Mouse (Mus musculus): ENCODE measurements around the gene Fam213a. TPM values are rescaled to one million over a fixed set of nuclear protein-coding genes. Genes with fewer than 3 reads are reported as not detected.
"Not testable (repeated sequence)": the region's sequence is repeated elsewhere in the genome, so short reads cannot be mapped to it uniquely, and the experiment has no call there.

Fam213a gene
- polyA plus RNA-seq (2016; fragmentation: Nextera tagmentation; extraction: Ambion mirVana), result 46.7 and 52.6 TPM in 2 replicates

GRCm38 (mm10) chr14:41013630-41014613, at the start of gene Fam213a:
TSS of gene Fam213a (minus strand) at chr14:41013788.
- H3K27ac ChIP-seq (replicated peaks), result peak within 1 kb of the TSS; percentile 70

GRCm38 (mm10) chr14:41053190-41053589, 39.6 kb upstream of the Fam213a start:
- not testable (repeated sequence) for H3K27me3 ChIP-seq; H3K9ac ChIP-seq (replicated peaks); H3K4me2 ChIP-seq (replicated peaks); ATAC-seq (ENCODE audit: low FRiP score, low read depth); H3K4me3 ChIP-seq; H3K4me1 ChIP-seq; H3K36me3 ChIP-seq; H3K27ac ChIP-seq (replicated peaks); H3K9me3 ChIP-seq
- WGBS, result 73% methylated on average over 3 of the region's 4 CpGs

More at GRCm38 (mm10) chr14:41013630-41014613, at the start of gene Fam213a:
- no peaks in the 10 kb centered on the region for H3K27me3 ChIP-seq
- no peaks in the 10 kb centered on the region for H3K9me3 ChIP-seq
- H3K4me1 ChIP-seq, result peaks cover 8% of the 10 kb centered on the region; the same call in 1 of the 2 replicates
- H3K4me2 ChIP-seq (replicated peaks), result peak within 1 kb of the TSS; percentile 71
- ATAC-seq (ENCODE audit: low FRiP score, low read depth), result peak; percentile 99
- H3K36me3 ChIP-seq, result no peaks in the 10 kb centered on the region
- H3K9ac ChIP-seq (replicated peaks), result peak within 1 kb of the TSS; percentile 65
- WGBS, result 3% methylated on average over 32 of the region's 32 CpGs
- H3K4me3 ChIP-seq, result peak within 1 kb of the TSS; percentile 63

- H3K27me3 ChIP-seq, result no peaks in the 10 kb centered on the region
- no peak overlapping the region for H3K4me3 ChIP-seq
- no peak overlapping the region for H3K9ac ChIP-seq (replicated peaks)
- 81% methylated on average over 5 of the region's 5 CpGs for WGBS
- H3K27ac ChIP-seq (replicated peaks), result no peak overlapping the region
- no peak overlapping the region for H3K4me2 ChIP-seq (replicated peaks)
- H3K4me1 ChIP-seq, result no peaks in the 10 kb centered on the region
- no peaks in the 10 kb centered on the region for H3K36me3 ChIP-seq
- H3K9me3 ChIP-seq, result 0 out of 2 replicates have a peak, but pooled peaks cover 4% of the 10 kb centered on the region
- ATAC-seq (ENCODE audit: low FRiP score, low read depth), result no peak
These were observed 38.9 kb upstream of the Fam213a start for GRCm38 (mm10) chr14:41052481-41052880.

- no peak for ATAC-seq (ENCODE audit: low FRiP score, low read depth)
- Histone ChIP-seq H3K36me3 (no peaks in the 10 kb centered on the region), H3K9me3 (0 out of 2 replicates have a peak, but pooled peaks cover 4% of the 10 kb centered on the region), H3K4me3 (no peak overlapping the region), H3K9ac (replicated peaks) (no peak overlapping the region), H3K27ac (replicated peaks) (no peak overlapping the region), H3K4me2 (replicated peaks) (no peak overlapping the region), H3K27me3 (no peaks in the 10 kb centered on the region), H3K4me1 (no peaks in the 10 kb centered on the region)
- 79% methylated on average over 6 of the region's 6 CpGs for WGBS
These were observed 36.9 kb upstream of the Fam213a start for GRCm38 (mm10) chr14:41050471-41050870.

- no peak overlapping the region for H3K4me2 ChIP-seq (replicated peaks)
- ATAC-seq (ENCODE audit: low FRiP score, low read depth), result no peak
- no peaks in the 10 kb centered on the region for H3K36me3 ChIP-seq
- no peak overlapping the region for H3K27ac ChIP-seq (replicated peaks)
- no peaks in the 10 kb centered on the region for H3K9me3 ChIP-seq
- no peaks in the 10 kb centered on the region for H3K27me3 ChIP-seq
- no peaks in the 10 kb centered on the region for H3K4me1 ChIP-seq
- H3K9ac ChIP-seq (replicated peaks), result no peak overlapping the region
- 69% methylated on average over 2 of the region's 2 CpGs for WGBS
- no peak overlapping the region for H3K4me3 ChIP-seq
These were observed 33.8 kb upstream of the Fam213a start for GRCm38 (mm10) chr14:41047402-41047801.

- WGBS, result 34% methylated on average over 6 of the region's 6 CpGs
- Histone ChIP-seq H3K4me2 (replicated peaks) (no peak overlapping the region), H3K4me3 (no peak overlapping the region), H3K9me3 (no peaks in the 10 kb centered on the region), H3K9ac (replicated peaks) (no peak overlapping the region), H3K4me1 (no peaks in the 10 kb centered on the region), H3K36me3 (no peaks in the 10 kb centered on the region), H3K27me3 (no peaks in the 10 kb centered on the region), H3K27ac (replicated peaks) (no peak overlapping the region)
- ATAC-seq (ENCODE audit: low FRiP score, low read depth), result peak; percentile 55
These were observed 21.7 kb upstream of the Fam213a start for GRCm38 (mm10) chr14:41035146-41035798.

- Histone ChIP-seq H3K36me3 (no peaks in the 10 kb centered on the region), H3K27me3 (no peaks in the 10 kb centered on the region), H3K4me1 (no peaks in the 10 kb centered on the region), H3K4me3 (no peak overlapping the region), H3K9me3 (no peaks in the 10 kb centered on the region), H3K27ac (replicated peaks) (no peak overlapping the region), H3K4me2 (replicated peaks) (no peak overlapping the region), H3K9ac (replicated peaks) (0 out of 2 replicates have a peak overlapping the region, but pooled peaks have one; percentile 6)
- 60% methylated on average over 13 of the region's 13 CpGs for WGBS
- peak; percentile 44; the same call in 1 of the 2 replicates for ATAC-seq (ENCODE audit: low FRiP score, low read depth)
These were observed 19.8 kb upstream of the Fam213a start for GRCm38 (mm10) chr14:41033135-41034110.

GRCm38 (mm10) chr14:41030989-41031513, 17.5 kb upstream of the Fam213a start:
- Histone ChIP-seq H3K4me2 (replicated peaks) (no peak overlapping the region), H3K9ac (replicated peaks) (no peak overlapping the region), H3K9me3 (no peaks in the 10 kb centered on the region), H3K4me1 (no peaks in the 10 kb centered on the region), H3K27ac (replicated peaks) (no peak overlapping the region), H3K36me3 (no peaks in the 10 kb centered on the region), H3K27me3 (no peaks in the 10 kb centered on the region), H3K4me3 (no peak overlapping the region)
- no peak for ATAC-seq (ENCODE audit: low FRiP score, low read depth)
- 92% methylated on average over 6 of the region's 6 CpGs for WGBS

GRCm38 (mm10) chr14:41029303-41029702, 15.7 kb upstream of the Fam213a start:
- H3K4me1 ChIP-seq, result no peaks in the 10 kb centered on the region
- no peak overlapping the region for H3K4me2 ChIP-seq (replicated peaks)
- H3K9me3 ChIP-seq, result no peaks in the 10 kb centered on the region
- WGBS, result 74% methylated on average over 4 of the region's 4 CpGs
- no peak overlapping the region for H3K27ac ChIP-seq (replicated peaks)
- ATAC-seq (ENCODE audit: low FRiP score, low read depth), result no peak
- no peak overlapping the region for H3K9ac ChIP-seq (replicated peaks)
- H3K36me3 ChIP-seq, result no peaks in the 10 kb centered on the region
- no peaks in the 10 kb centered on the region for H3K27me3 ChIP-seq
- H3K4me3 ChIP-seq, result no peak overlapping the region

GRCm38 (mm10) chr14:41025594-41026284, 12.2 kb upstream of the Fam213a start:
- H3K36me3 ChIP-seq, result no peaks in the 10 kb centered on the region
- no peaks in the 10 kb centered on the region for H3K4me1 ChIP-seq
- no peak overlapping the region for H3K4me3 ChIP-seq
- H3K9ac ChIP-seq (replicated peaks), result no peak overlapping the region
- no peak for ATAC-seq (ENCODE audit: low FRiP score, low read depth)
- H3K4me2 ChIP-seq (replicated peaks), result no peak overlapping the region
- WGBS, result 84% methylated on average over 7 of the region's 7 CpGs
- H3K9me3 ChIP-seq, result no peaks in the 10 kb centered on the region
- no peak overlapping the region for H3K27ac ChIP-seq (replicated peaks)
- H3K27me3 ChIP-seq, result no peaks in the 10 kb centered on the region

GRCm38 (mm10) chr14:41025087-41025486, 11.5 kb upstream of the Fam213a start:
- no peaks in the 10 kb centered on the region for H3K36me3 ChIP-seq
- H3K9ac ChIP-seq (replicated peaks), result no peak overlapping the region
- no peak overlapping the region for H3K27ac ChIP-seq (replicated peaks)
- H3K27me3 ChIP-seq, result no peaks in the 10 kb centered on the region
- H3K9me3 ChIP-seq, result no peaks in the 10 kb centered on the region
- H3K4me2 ChIP-seq (replicated peaks), result no peak overlapping the region
- 80% methylated on average over 2 of the region's 2 CpGs for WGBS
- H3K4me3 ChIP-seq, result no peak overlapping the region
- no peaks in the 10 kb centered on the region for H3K4me1 ChIP-seq
- ATAC-seq (ENCODE audit: low FRiP score, low read depth), result no peak

Data from midbrain, embryonic 12.5 days (tissue).